Mouse (Mus musculus) forelimb bud, embryonic 11.5 days (tissue): ENCODE data around the gene Emsy.
A peak's percentile ranks its signal among the peaks of the same experiment; 100 is the strongest.

Experiments used
- DNase-seq: peaks from one replicate; pipeline ENCODE4 v3.0.0-alpha.2; 2012; ENCODE audit warnings: low read depth, low spot score

Emsy gene

GRCm38 (mm10) chr7:98542731-98543142 is 113.8 kb downstream of the Emsy start:
- no peak for DNase-seq

GRCm38 (mm10) chr7:98542267-98542666 is 114.3 kb downstream of the Emsy start:
- no peak for DNase-seq

DNA sequence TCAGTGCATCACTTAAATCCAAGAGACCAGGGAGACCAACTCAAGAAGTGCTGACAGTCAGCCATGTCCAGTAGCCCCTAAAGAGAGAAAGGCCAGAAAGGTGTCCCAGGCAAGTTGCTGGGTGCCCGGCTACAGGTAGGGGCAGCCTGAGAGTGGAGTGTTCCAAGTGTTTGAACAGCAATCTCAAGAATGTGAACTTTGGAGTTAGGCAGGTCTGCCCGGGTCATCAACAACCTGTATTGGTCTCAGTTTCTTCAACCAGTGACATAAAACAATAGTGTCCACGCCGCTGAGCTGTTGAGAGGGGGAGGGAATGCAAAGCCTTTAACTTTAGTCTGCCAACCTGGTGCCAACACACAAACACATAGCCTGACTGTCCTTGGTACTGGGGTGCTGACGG is 115.0 kb downstream of the Emsy start:
- DNase-seq: no peak

DNA sequence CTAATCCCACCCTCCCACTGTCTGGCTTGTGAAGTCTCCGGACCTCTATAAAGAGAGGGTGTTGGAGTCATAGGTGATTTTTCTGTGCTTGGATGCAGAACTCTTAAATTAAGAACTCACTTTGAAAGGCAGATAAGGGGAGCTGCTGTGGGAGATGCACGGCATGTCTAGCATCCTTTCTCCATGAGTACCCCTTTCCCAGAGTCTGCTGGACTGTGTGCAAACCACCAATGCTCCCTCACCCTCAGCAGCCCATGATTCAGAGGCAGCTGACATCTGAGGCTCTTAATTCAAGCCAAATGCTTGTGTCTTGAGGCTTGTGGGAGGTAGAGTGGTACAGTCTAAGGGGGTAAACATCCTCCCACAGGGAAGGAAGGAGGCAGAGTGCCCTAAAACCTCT is 115.7 kb downstream of the Emsy start:
- DNase-seq: peak; percentile 37

GRCm38 (mm10) chr7:98537967-98538573 is 118.5 kb downstream of the Emsy start:
- no peak for DNase-seq

- DNase-seq: no peak
These were observed 119.2 kb downstream of the Emsy start for GRCm38 (mm10) chr7:98537210-98537966.
